Mouse (Mus musculus): Measurements from ENCODE around the gene Tpx2.

Gene Tpx2

GRCm38 (mm10) chr2:152943568-152943967 lies 95.8 kb downstream of the Tpx2 start:
- DNase-seq (ENCODE audit: inconsistent ontology term): no peak

- no peak for DNase-seq (ENCODE audit: inconsistent ontology term)
These were observed 96.2 kb downstream of the Tpx2 start for GRCm38 (mm10) chr2:152944013-152944412.

All from Muller cell, postnatal 12 days (primary cell).